Mouse (Mus musculus) kidney, adult 9 months (tissue): ENCODE results near the gene Bub1b.

Experiments
- DNase-seq: peaks from one replicate; pipeline ENCODE4 v3.0.0; 2022

The Bub1b gene

DNA sequence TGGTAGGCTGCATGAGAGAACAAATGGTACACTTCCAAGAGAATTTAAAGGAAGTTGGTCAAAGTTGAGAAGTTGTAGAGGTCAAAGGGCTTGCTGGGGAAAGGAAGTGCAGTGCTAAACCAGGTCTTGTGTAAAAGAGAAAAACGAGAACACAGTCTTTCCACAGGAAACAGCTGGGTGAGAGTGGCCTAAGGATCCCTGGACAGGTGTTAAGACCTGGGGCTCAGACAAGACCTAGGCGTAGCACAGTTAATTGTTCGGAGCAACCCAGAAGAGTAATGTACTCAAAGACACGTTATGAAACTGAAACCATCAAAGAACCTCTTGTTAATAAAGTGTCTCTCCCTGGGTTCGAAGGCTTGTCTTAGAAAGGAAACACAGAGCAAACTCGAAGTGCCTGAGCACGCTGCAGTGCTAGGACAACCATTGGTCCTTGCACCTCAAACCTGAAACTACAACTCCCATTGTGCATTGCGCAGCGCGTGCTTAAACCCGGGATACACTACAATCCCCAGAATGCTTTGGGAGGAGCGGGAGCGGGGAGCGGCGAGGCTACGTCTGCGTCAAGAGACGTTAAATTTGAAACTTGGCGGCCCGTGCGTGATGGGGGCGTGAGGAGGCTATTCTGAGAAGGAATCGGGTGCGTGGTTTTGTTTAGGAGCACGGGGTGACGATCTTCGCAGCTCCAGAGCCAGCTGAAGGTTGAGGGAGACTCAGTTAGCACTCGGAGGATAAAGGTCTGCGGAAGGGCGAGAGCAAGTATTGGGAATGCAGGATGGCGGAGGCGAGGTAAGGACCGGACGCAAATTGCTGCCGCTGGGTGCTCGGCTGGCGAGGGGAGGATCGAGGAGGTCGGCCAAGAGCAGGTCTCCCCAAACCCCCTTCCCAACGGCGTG is at the start of gene Bub1b:
TSS of gene Bub1b (plus strand) at position 539 of the 896 bp plus-strand sequence.
- peak; percentile 92 for DNase-seq

- peak; percentile 40 for DNase-seq
These were observed 49.4 kb upstream of the Bub1b start for GRCm38 (mm10) chr2:118548421-118549221.

DNA sequence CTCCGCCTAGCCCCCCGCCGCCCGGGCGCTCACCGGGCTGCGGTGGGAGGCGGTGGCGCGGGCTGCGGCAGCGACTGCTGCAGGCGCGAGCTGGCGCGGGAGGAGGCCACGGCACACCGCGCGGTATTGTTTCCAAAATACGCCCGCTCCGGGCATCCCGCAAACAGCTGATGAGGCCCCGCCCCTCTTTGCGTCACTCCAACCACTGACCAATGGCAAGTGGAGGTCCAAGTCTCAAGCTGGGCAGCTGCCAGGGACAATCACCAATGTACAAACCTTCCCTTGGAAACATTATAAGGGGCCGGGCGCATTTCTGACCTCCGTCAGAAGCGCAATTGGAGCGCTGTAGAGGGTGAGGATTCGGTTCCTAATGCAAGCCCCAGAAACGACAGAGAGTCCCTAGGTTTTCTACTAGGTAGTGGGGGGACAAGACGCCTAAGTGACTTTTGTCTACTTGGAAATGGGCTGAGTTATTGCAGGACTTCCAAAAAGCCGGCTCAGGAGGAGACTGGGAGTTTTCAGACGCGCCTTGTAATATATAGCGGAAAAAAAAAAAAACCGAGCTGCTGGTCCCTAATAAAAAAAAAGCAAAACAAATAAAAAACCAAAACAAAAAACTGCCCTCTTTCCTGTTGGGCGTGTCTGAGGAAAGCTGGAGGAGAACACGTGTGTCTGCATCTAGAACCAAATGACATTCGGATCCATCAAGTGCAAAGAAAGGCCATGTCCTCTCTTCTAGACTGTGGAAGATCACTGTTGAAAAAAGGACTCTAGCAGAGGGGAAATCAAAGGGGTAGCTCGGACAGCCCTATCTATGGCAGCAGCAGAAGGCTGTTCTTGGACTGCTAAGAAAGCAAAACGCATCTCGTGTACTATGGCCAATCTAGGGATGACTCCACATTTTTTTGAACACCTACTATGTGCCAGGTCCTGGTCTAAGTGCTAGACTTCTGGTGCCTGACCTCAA is 48.2 kb upstream of the Bub1b start, which contains the start of gene Bmf:
TSS of gene Bmf (minus strand) at position 181 of the 967 bp plus-strand sequence.
- peak; percentile 99 for DNase-seq

GRCm38 (mm10) chr2:118551606-118552005 is 46.4 kb upstream of the Bub1b start:
- DNase-seq: peak; percentile 62

- DNase-seq: peak; percentile 83
These were observed 43.5 kb upstream of the Bub1b start for GRCm38 (mm10) chr2:118554356-118554990.

DNA sequence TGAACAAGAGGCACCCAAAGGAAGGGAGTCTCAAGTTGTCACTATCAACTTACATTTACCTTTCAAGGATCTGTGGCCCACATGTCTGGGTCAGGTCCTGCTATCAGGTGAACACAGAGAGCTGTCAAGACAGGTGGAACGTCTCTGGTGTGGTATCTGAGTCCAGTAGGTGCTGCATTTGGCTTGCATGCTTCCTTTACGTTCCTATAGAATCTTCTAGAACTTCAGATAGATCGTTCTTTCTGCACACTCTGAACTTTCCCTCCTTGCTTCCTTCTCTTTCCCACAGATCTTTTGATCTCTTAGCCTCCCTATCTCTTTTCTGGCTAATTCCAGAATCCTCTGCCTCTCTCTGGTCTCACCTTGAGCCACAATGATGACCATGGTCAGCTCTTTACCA is 39.6 kb upstream of the Bub1b start:
- DNase-seq: no peak

- no peak for DNase-seq
These were observed 36.0 kb upstream of the Bub1b start for GRCm38 (mm10) chr2:118562015-118562414.

- no peak for DNase-seq
These were observed 35.6 kb upstream of the Bub1b start for GRCm38 (mm10) chr2:118562431-118562830.

- DNase-seq: no peak
These were observed 30.8 kb upstream of the Bub1b start for GRCm38 (mm10) chr2:118567179-118567578.

DNA sequence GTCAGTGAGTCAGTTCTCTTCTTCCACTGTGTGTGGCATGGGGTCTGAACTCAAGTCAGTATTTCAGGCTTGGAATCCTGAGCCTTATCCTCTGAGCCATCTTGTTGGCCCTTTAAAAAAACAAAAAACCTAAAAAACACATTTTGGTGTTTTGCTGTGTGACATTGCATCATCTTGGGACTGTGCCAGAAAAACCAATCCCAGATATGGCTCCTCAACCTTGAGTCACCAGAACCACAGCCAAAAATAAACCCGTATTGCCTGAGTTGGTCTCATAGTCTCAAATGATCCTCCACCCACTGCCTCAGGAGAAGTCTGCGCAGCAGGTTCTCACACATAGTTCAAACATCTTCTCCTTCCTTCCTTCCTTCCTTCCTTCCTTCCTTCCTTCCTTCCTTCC is 27.1 kb upstream of the Bub1b start:
- DNase-seq: no peak

GRCm38 (mm10) chr2:118572183-118572836 is 25.7 kb upstream of the Bub1b start:
- no peak for DNase-seq

GRCm38 (mm10) chr2:118573135-118573534 is 24.9 kb upstream of the Bub1b start:
- DNase-seq: no peak

DNA sequence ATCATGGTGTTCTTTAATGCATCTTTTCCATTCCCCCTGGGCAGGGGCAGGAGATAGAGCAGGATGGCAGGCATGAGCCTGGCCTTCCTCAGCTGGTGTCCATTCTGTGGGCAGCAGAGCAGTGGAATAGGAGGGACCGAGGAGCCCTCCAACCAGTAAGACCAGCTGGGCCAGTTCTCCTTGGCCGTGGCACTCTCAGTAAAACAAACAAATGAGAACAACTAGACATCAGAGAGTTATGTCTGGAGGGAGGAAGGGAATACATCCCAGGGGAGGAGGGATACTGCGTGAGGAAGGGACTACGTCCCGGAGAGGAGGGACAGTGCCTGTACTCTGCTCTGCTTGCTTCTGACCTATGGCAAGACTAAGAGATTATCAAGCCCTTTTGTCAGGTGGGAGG is 12.0 kb upstream of the Bub1b start:
- DNase-seq: no peak

DNA sequence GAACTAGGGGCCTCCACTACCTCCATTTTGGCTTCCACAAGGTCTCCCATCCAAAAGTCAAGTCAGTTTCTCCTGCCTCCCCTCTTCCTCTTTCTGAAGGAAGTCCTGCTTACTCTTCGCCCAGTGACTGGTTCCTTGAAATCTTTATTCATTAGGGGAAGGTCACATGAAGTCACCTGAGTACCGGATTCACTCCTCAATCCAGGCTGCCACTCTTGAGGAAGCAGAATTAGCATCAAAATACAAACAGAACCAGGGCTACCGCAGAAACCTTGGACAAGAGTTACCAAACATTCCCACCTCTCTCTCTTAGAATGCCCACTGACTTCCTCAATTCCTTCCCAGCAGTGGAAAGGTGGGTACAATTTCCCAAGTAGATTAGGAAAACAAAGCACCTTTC is 10.3 kb upstream of the Bub1b start:
- DNase-seq: no peak

- no peak for DNase-seq
These were observed 6.9 kb upstream of the Bub1b start for GRCm38 (mm10) chr2:118591083-118591482.

GRCm38 (mm10) chr2:118599087-118599486 is 1.1 kb downstream of the Bub1b start:
- no peak for DNase-seq

DNA sequence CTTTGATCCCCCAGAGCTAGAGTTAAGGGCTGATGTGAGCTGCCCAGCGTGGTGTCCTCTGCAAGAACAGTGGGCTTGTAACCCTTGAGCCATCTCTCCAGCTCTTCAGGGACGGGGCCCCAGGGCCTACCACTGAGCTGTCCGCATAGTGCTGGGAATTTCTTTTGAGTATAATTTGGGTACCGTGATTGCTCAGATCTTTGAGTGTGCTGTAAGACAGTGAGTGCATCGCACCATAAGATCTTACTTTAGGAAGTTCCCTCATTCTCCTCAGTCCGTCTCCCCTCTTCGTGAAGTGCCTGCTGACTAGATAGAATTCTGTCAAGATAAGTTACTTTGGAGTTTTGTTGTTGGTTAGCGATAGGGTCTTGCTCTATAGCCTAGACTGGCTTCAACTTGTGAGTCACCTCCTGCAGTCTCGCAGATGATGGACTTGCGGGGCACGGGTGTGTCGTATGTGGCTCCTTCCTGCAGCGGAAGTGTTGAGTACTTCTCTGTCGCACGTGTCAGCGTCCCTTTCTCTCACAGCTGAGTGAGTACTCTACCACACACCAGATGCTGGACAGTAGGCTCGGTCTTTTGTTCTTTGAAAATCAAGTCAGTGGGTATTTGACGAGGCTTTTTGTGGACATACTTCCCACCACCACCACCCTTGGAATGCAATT is 3.7 kb downstream of the Bub1b start:
- DNase-seq: no peak

GRCm38 (mm10) chr2:118604091-118604490 is 6.1 kb downstream of the Bub1b start:
- no peak for DNase-seq

DNA sequence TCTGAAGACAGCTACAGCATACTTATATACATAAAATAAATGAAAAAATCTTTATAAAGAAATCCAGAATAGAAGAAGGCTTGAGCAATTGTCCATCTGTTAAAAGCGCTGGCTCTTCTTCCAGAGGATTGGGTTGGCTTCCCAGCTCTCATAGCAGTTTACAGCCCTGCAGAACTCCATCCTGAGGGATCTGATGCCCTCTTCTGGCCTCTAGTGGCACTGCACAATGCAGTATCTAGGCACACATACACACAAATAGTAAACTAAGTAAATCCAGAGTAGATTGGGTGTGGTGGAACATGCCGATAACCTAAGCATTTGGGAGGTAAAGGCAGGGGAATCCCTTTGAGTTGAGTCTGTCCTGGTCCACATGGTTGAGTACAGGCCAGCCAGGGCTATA is 8.0 kb downstream of the Bub1b start:
- DNase-seq: peak; percentile 55

DNA sequence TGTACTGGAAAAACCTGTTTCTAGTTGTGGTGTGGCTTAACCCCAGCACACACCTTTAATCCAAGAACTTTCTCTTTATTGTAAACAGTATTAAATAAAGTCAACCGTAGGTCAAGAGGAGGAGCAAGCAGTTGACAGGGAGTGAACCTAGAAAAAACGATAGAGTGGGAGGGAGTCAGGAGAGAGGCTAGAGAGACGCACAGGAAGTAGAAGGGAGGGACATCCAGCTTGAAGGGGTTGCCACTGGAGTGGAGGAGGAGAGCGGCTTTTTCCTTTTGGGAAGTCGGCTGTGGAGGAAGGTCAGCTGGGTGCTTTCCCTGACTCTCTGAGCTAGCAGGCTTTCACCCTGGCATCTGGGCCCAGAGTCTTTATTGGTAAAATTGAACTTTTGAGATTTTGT is 9.0 kb downstream of the Bub1b start:
- DNase-seq: no peak

DNA sequence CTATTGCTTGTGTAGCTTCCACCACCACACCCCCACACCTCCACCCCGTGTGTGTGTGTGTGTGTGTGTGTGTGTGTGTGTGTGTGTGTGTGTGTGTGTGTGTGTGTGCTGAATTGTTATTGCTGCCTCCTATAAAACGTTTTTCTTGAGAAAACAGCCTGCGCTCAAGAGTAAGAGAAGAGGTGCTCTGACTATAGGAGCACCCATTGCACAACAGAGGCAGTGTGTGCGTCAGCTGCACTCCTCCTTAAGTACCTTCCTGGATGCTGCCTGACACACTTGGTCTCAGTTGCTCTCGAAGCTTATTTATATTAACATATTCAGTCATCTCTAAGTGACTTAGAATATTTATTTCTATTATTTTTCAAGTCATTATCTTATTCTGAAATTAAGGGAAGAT is 20.0 kb downstream of the Bub1b start:
- DNase-seq: no peak
